Mouse (Mus musculus) hindbrain, embryonic 12.5 days (tissue): ENCODE results near the gene Gm3435. TPM values are rescaled to one million over a fixed set of nuclear protein-coding genes. Genes with fewer than 3 reads are reported as not detected.
"Not testable (repeated sequence)": the region's sequence is repeated elsewhere in the genome, so short reads cannot be mapped to it uniquely, and the experiment has no call there.

Experiments used
- ATAC-seq: fragments of 200-750 bp; cut with Nextera tagmentation; 2 replicates; pipeline ENCODE4 v1.8.0; 2017; ENCODE audit warnings: moderate TSS enrichment; ENCODE audit not compliant: low FRiP score
- H3K27ac ChIP-seq: fragments of 300-500 bp; sonication (generic); 2 replicates; pipeline ENCODE4 v1.5.1; 2016; ENCODE audit warnings: mild to moderate bottlenecking
- H3K27me3 ChIP-seq: fragments of 300-500 bp; sonication (generic); 2 replicates; pipeline ENCODE4 v1.6.1; 2016; ENCODE audit warnings: mild to moderate bottlenecking
- H3K36me3 ChIP-seq: fragments of 300-500 bp; sonication (generic); 2 replicates; pipeline ENCODE4 v1.6.1; 2016; ENCODE audit warnings: mild to moderate bottlenecking
- H3K4me1 ChIP-seq: fragments of 300-500 bp; sonication (generic); 2 replicates; pipeline ENCODE4 v1.6.1; 2016
- H3K4me2 ChIP-seq: fragments of 300-500 bp; sonication (generic); replicated peaks from 2 replicates; pipeline ENCODE4 v1.6.1; 2016; ENCODE audit warnings: mild to moderate bottlenecking
- H3K4me3 ChIP-seq: fragments of 300-500 bp; sonication (generic); 2 replicates; pipeline ENCODE4 v1.5.1; 2016; ENCODE audit warnings: mild to moderate bottlenecking
- H3K9ac ChIP-seq: fragments of 300-500 bp; sonication (generic); 2 replicates; pipeline ENCODE4 v1.6.1; 2016; ENCODE audit warnings: mild to moderate bottlenecking, moderate library complexity
- H3K9me3 ChIP-seq: fragments of 300-500 bp; sonication (generic); replicated peaks from 2 replicates; pipeline ENCODE4 v1.6.1; 2016; ENCODE audit warnings: mild to moderate bottlenecking
- WGBS: fragments of 180-500 bp; shearing (Covaris S2); methylation state at CpG from one replicate; pipeline ENCODE4 v1.1.7; 2016; 5-methylcytosine and 5-hydroxymethylcytosine counted together
- polyA plus RNA-seq: library from polyadenylated mRNA; unstranded; fragments of >200 nt; fragmentation: Nextera tagmentation; extraction: Ambion mirVana; gene quantifications from 2 replicates; pipeline ENCODE4 v1.2.1, GENCODE M21; 2016

The Gm3435 gene
- polyA plus RNA-seq, 1 experiment from 2014 or later, result 11.7 TPM

- peaks cover 25% of the 10 kb centered on the region for H3K36me3 ChIP-seq
- not testable (repeated sequence) for H3K4me2 ChIP-seq, H3K27ac ChIP-seq, ATAC-seq, H3K9me3 ChIP-seq, H3K9ac ChIP-seq, H3K4me3 ChIP-seq, H3K27me3 ChIP-seq, H3K4me1 ChIP-seq
- WGBS, result 92% methylated on average over 12 of the region's 13 CpGs
Observed at GRCm38 (mm10) chr17:15053829-15054200, 43.8 kb downstream of the Gm3435 start.

GRCm38 (mm10) chr17:15055925-15056324 is 45.9 kb downstream of the Gm3435 start:
- H3K36me3 ChIP-seq, result peaks cover 42% of the 10 kb centered on the region

GRCm38 (mm10) chr17:15058161-15058591 is 48.2 kb downstream of the Gm3435 start:
- Histone ChIP-seq H3K4me3 (no peak overlapping the region), H3K36me3 (peaks cover 63% of the 10 kb centered on the region), H3K27ac (no peak overlapping the region), H3K27me3 (no peaks in the 10 kb centered on the region), H3K9me3 (no peaks in the 10 kb centered on the region), H3K4me1 (no peaks in the 10 kb centered on the region), H3K9ac (no peak overlapping the region), H3K4me2 (no peak overlapping the region)
- ATAC-seq, result no peak
- 89% methylated on average over 5 of the region's 5 CpGs for WGBS

More at GRCm38 (mm10) chr17:15055925-15056324, 45.9 kb downstream of the Gm3435 start:
- ATAC-seq, result no peak
- Histone ChIP-seq H3K9me3 (no peaks in the 10 kb centered on the region), H3K4me1 (no peaks in the 10 kb centered on the region), H3K27me3 (no peaks in the 10 kb centered on the region), H3K4me2 (no peak overlapping the region), H3K27ac (no peak overlapping the region), H3K9ac (no peak overlapping the region), H3K4me3 (no peak overlapping the region)
- WGBS, result 87% methylated on average over 4 of the region's 4 CpGs

- H3K36me3 ChIP-seq, result peaks cover 73% of the 10 kb centered on the region
- WGBS, result 93% methylated on average over 14 of the region's 14 CpGs
Observed at GRCm38 (mm10) chr17:15059646-15060045, 49.7 kb downstream of the Gm3435 start.

GRCm38 (mm10) chr17:15060356-15060755 is 50.4 kb downstream of the Gm3435 start:
- Histone ChIP-seq H3K9ac (no peak overlapping the region), H3K27ac (no peak overlapping the region), H3K4me1 (no peaks in the 10 kb centered on the region), H3K27me3 (no peaks in the 10 kb centered on the region), H3K4me2 (no peak overlapping the region), H3K4me3 (no peak overlapping the region), H3K36me3 (peaks cover 66% of the 10 kb centered on the region), H3K9me3 (no peaks in the 10 kb centered on the region)
- ATAC-seq, result no peak
- 89% methylated on average over 6 of the region's 6 CpGs for WGBS

More at GRCm38 (mm10) chr17:15059646-15060045, 49.7 kb downstream of the Gm3435 start:
- Histone ChIP-seq H3K4me1 (no peaks in the 10 kb centered on the region), H3K27me3 (no peaks in the 10 kb centered on the region), H3K4me2 (no peak overlapping the region), H3K27ac (no peak overlapping the region), H3K9me3 (no peaks in the 10 kb centered on the region), H3K4me3 (no peak overlapping the region), H3K9ac (no peak overlapping the region)
- ATAC-seq, result no peak

- peak overlapping the region; percentile 35 for H3K4me2 ChIP-seq
- WGBS, result 42% methylated on average over 13 of the region's 13 CpGs
- H3K27me3 ChIP-seq, result no peaks in the 10 kb centered on the region
- ATAC-seq, result peak; percentile 89
- peaks cover 8% of the 10 kb centered on the region for H3K4me1 ChIP-seq
- no peaks in the 10 kb centered on the region for H3K9me3 ChIP-seq
- H3K9ac ChIP-seq, result 0 out of 2 replicates have a peak overlapping the region, but pooled peaks have one; percentile 8
- peak overlapping the region; percentile 68 for H3K27ac ChIP-seq
- peaks cover 35% of the 10 kb centered on the region for H3K36me3 ChIP-seq
- no peak overlapping the region; the same call in 1 of the 2 replicates for H3K4me3 ChIP-seq
Observed at GRCm38 (mm10) chr17:15065391-15066024, 55.5 kb downstream of the Gm3435 start.

GRCm38 (mm10) chr17:15066066-15066465 is 56.1 kb downstream of the Gm3435 start:
- Histone ChIP-seq H3K27ac (peak overlapping the region; percentile 68), H3K4me2 (peak overlapping the region; percentile 35), H3K4me1 (peaks cover 8% of the 10 kb centered on the region), H3K9ac (0 out of 2 replicates have a peak overlapping the region, but pooled peaks have one; percentile 8), H3K36me3 (peaks cover 29% of the 10 kb centered on the region), H3K9me3 (no peaks in the 10 kb centered on the region), H3K4me3 (no peak overlapping the region; the same call in 1 of the 2 replicates), H3K27me3 (no peaks in the 10 kb centered on the region)
- ATAC-seq, result peak; percentile 90
- WGBS, result 50% methylated on average over 6 of the region's 6 CpGs

GRCm38 (mm10) chr17:15066911-15067310 is 56.9 kb downstream of the Gm3435 start:
- no peak for ATAC-seq
- 71% methylated on average over 1 of the region's 1 CpGs for WGBS
- Histone ChIP-seq H3K4me3 (no peak overlapping the region), H3K36me3 (peaks cover 22% of the 10 kb centered on the region), H3K9ac (no peak overlapping the region), H3K4me1 (peaks cover 8% of the 10 kb centered on the region), H3K4me2 (no peak overlapping the region), H3K27ac (no peak overlapping the region), H3K9me3 (no peaks in the 10 kb centered on the region), H3K27me3 (no peaks in the 10 kb centered on the region)

- Histone ChIP-seq H3K4me3 (no peak overlapping the region), H3K27ac (no peak overlapping the region), H3K4me2 (no peak overlapping the region), H3K4me1 (peaks cover 8% of the 10 kb centered on the region), H3K36me3 (peaks cover 10% of the 10 kb centered on the region; the same call in 1 of the 2 replicates), H3K27me3 (no peaks in the 10 kb centered on the region), H3K9ac (no peak overlapping the region), H3K9me3 (no peaks in the 10 kb centered on the region)
- no peak for ATAC-seq
- 72% methylated on average over 8 of the region's 8 CpGs for WGBS
Observed at GRCm38 (mm10) chr17:15068040-15068792, 58.2 kb downstream of the Gm3435 start.

GRCm38 (mm10) chr17:15069124-15069523 is 59.1 kb downstream of the Gm3435 start:
- no peak overlapping the region for H3K27ac ChIP-seq
- H3K4me3 ChIP-seq, result no peak overlapping the region
- no peaks in the 10 kb centered on the region; the same call in 1 of the 2 replicates for H3K27me3 ChIP-seq
- no peak for ATAC-seq
- no peak overlapping the region for H3K4me2 ChIP-seq
- H3K4me1 ChIP-seq, result peaks cover 8% of the 10 kb centered on the region
- no peak overlapping the region for H3K9ac ChIP-seq
- 82% methylated on average over 2 of the region's 2 CpGs for WGBS
- 0 out of 2 replicates have a peak, but pooled peaks cover 2% of the 10 kb centered on the region for H3K36me3 ChIP-seq
- H3K9me3 ChIP-seq, result no peaks in the 10 kb centered on the region
